Mouse (Mus musculus) G1E (cell line): ENCODE results near the gene Kalrn.

Experiments
- CTCF ChIP-seq: IDR thresholded peaks from 2 replicates; pipeline ENCODE4 v1.5.1; 2012; ENCODE audit warnings: low read depth, low read length, inconsistent platforms, mixed read lengths
- GATA1 ChIP-seq: IDR thresholded peaks from 2 replicates; pipeline ENCODE4 v1.6.1; 2012; ENCODE audit warnings: borderline replicate concordance, low read length, inconsistent platforms, mixed read lengths

- no peak for TF ChIP-seq CTCF
- no peak for TF ChIP-seq GATA1
Measured at GRCm38 (mm10) chr16:34078732-34079131, 494.6 kb downstream of the Kalrn start.
